Mouse (Mus musculus): Measurements from ENCODE around the gene Safb2. TPM values are rescaled to one million over a fixed set of nuclear protein-coding genes. Genes with fewer than 3 reads are reported as not detected.

The Safb2 gene
- polyA plus RNA-seq, 1 experiment from 2014 or later: 56.1 TPM

DNA sequence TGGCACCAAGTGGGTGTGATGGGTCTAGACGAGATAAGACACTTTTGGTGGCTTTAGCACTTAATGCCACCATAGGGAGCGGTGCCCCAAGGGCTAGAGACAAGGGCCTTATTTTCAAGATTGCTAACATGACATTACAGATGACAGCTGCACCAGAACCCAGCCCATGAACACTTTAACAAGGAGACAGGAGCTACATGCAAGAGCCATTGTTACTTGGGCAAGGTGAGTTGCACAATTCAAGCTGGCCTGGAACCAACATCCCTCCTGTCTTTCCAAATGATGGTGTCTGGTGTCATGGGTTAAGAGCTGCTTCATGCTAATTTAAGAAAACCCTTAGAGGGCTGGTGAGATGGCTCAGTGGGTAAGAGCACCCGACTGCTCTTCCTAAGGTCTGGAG is 25.0 kb downstream of the Safb2 start:
- no peaks in the 10 kb centered on the region for H3K9me3 ChIP-seq (ENCODE audit: control insufficient read depth, low read length)
- no peak overlapping the region for H3K4me3 ChIP-seq (ENCODE audit: low read depth, low read length)
- H3K36me3 ChIP-seq (ENCODE audit: control insufficient read depth, insufficient read depth, low read length): peaks cover 15% of the 10 kb centered on the region
- no peak overlapping the region for H3K9ac ChIP-seq (ENCODE audit: low read depth, low read length)
- H3K4me1 ChIP-seq (replicated peaks; ENCODE audit: control insufficient read depth, insufficient read depth, low read length): no peaks in the 10 kb centered on the region
- ATAC-seq (ENCODE audit: low FRiP score) (no peak), DNase-seq (ENCODE audit: low spot score) (no peak)
- H3K27me3 ChIP-seq (ENCODE audit: control insufficient read depth, insufficient read depth, low read length): no peaks in the 10 kb centered on the region
- WGBS: 78% methylated on average over 3 of the region's 3 CpGs
- H3K27ac ChIP-seq (ENCODE audit: low read depth, low read length): no peak overlapping the region
- H3K4me2 ChIP-seq (replicated peaks; ENCODE audit: low read depth, low read length): no peak overlapping the region

DNA sequence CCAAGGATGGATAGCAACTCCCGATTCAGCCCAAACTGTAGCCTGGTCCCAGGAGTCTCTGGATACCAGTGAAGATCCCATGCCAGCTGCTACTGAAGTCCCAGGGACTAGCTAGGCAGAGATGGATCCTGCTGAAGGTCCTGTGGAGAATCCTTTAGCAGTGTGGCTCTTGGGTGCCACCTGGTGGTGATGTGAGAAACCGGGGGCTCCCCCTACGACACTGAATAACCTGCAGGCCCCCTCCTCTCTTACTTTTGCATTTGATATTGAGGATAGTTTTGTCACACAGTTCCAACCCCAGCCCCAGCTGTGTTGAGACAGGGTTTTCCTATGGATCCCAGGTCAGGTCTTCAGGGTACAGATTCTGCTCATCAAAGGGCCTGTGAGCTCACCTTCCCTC is 25.9 kb downstream of the Safb2 start:
- ATAC-seq (ENCODE audit: low FRiP score): peak; percentile 67
- DNase-seq (ENCODE audit: low spot score): peak; percentile 85
- H3K4me2 ChIP-seq (replicated peaks; ENCODE audit: low read depth, low read length): no peak overlapping the region
- 19% methylated on average over 3 of the region's 3 CpGs for whole genome bisulfite sequencing
- no peaks in the 10 kb centered on the region for H3K27me3 ChIP-seq (ENCODE audit: control insufficient read depth, insufficient read depth, low read length)
- H3K27ac ChIP-seq (ENCODE audit: low read depth, low read length): no peak overlapping the region
- H3K9me3 ChIP-seq (ENCODE audit: control insufficient read depth, low read length): no peaks in the 10 kb centered on the region
- no peaks in the 10 kb centered on the region for H3K4me1 ChIP-seq (replicated peaks; ENCODE audit: control insufficient read depth, insufficient read depth, low read length)
- H3K4me3 ChIP-seq (ENCODE audit: low read depth, low read length): no peak overlapping the region
- H3K36me3 ChIP-seq (ENCODE audit: control insufficient read depth, insufficient read depth, low read length): peaks cover 14% of the 10 kb centered on the region
- H3K9ac ChIP-seq (ENCODE audit: low read depth, low read length): no peak overlapping the region

DNA sequence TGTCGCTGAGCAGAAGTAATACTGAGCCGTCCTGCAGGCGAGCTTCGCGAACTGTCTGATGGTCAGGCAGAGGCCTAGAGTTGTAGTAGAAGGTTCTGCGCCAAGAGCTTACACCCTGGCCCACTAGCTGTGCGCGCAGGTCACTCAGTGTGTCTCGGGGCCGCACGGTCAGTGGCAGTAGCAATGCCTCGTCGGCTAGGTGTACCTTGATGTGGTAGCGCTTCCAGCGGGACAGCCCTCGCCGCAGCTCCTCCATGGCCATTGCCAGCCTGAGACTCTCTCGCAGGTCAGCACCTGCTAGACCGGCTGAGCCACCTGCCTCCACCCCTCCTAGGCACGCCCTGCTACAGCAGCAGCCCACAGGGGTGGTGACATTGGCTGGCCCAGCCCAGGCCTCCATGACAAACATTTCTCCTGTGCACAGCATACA is 30.2 kb downstream of the Safb2 start, which contains the start of gene Gm20219:
TSS of gene Gm20219 (minus strand) at position 266 of the 430 bp plus-strand sequence.
- ATAC-seq (ENCODE audit: low FRiP score) (no peak), DNase-seq (ENCODE audit: low spot score) (no peak)
- Histone ChIP-seq H3K27me3 (ENCODE audit: control insufficient read depth, insufficient read depth, low read length) (no peaks in the 10 kb centered on the region), H3K36me3 (ENCODE audit: control insufficient read depth, insufficient read depth, low read length) (no peaks in the 10 kb centered on the region), H3K4me1 (replicated peaks; ENCODE audit: control insufficient read depth, insufficient read depth, low read length) (peaks cover 3% of the 10 kb centered on the region; the same call in 1 of the 2 replicates), H3K9me3 (ENCODE audit: control insufficient read depth, low read length) (no peaks in the 10 kb centered on the region), H3K9ac (ENCODE audit: low read depth, low read length) (no peak within 1 kb of the TSS), H3K27ac (ENCODE audit: low read depth, low read length) (no peak within 1 kb of the TSS), H3K4me2 (replicated peaks; ENCODE audit: low read depth, low read length) (no peak within 1 kb of the TSS), H3K4me3 (ENCODE audit: low read depth, low read length) (no peak within 1 kb of the TSS)
- 83% methylated on average over 20 of the region's 20 CpGs for WGBS

DNA sequence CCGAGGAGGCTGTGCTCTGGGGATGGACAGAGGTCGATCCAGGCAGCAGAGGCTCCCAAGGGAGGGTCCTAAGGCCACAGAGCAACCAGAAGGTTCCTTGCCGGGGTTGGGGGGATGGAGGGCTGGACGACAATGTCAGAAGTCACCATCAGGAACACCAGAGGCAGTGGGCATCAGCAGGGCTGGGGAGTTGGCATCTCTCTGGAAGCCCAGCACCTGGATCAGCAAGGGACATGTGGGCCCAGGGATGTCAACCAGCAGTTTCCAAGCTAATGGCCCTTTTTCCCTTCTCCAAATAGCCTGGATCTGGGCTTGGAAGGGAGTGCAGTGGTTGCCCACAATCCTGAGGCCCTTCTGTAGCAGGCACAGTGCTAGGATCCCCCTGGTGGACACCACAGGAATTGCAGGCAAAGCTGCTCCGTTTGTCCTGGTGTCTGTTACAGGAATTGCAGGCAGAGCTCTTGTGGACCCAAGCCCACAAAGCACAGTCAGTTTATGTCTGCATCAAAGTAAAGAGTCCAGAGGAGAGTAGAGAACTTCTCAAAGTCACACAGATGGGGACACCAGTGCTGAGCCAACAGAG is 31.5 kb downstream of the Safb2 start:
- no peaks in the 10 kb centered on the region for H3K27me3 ChIP-seq (ENCODE audit: control insufficient read depth, insufficient read depth, low read length)
- 56% methylated on average over 5 of the region's 5 CpGs for WGBS
- no peak overlapping the region for H3K9ac ChIP-seq (ENCODE audit: low read depth, low read length)
- H3K36me3 ChIP-seq (ENCODE audit: control insufficient read depth, insufficient read depth, low read length): no peaks in the 10 kb centered on the region
- peak overlapping the region; percentile 85 for H3K27ac ChIP-seq (ENCODE audit: low read depth, low read length)
- H3K4me2 ChIP-seq (replicated peaks; ENCODE audit: low read depth, low read length): no peak overlapping the region
- no peaks in the 10 kb centered on the region for H3K9me3 ChIP-seq (ENCODE audit: control insufficient read depth, low read length)
- peak; percentile 20; the same call in 1 of the 2 replicates for ATAC-seq (ENCODE audit: low FRiP score)
- peak; percentile 87 for DNase-seq (ENCODE audit: low spot score)
- peaks cover 3% of the 10 kb centered on the region; the same call in 1 of the 2 replicates for H3K4me1 ChIP-seq (replicated peaks; ENCODE audit: control insufficient read depth, insufficient read depth, low read length)
- no peak overlapping the region for H3K4me3 ChIP-seq (ENCODE audit: low read depth, low read length)

DNA sequence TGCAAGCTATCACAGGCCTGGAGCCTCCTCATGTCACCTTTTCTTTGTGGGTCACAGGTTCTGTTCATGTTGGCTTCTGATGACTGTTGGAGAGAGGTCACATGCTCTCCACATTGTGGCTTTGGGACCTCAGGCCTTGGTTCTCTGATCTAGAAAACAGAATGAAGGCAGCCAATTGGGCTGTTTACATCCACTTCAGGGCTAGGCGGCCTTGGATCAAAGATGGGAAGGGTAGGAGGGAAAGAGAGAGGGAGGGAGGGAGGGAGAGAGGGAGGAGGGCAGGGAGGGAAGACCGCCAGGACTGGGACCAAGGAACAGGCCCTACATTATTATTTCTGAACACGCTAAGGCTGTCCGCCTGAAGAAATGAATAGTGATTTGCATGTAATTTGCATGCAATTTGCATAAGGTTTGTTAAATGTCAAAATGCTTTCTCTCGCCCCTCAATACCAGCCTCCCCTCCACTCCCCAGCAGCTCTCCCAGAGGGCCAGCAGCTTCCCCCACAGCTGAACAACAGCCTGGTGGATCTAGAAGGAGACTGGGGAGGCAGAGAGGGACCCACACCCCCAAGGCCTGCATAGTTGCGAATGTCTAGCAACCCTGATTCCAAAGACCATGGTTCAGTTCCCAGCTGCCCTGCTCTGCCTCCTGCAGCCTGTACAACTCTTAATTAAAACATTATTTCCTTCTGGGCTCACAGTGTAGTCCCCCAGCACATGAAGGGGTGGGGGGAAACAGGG is 32.4 kb downstream of the Safb2 start:
- Histone ChIP-seq H3K4me1 (replicated peaks; ENCODE audit: control insufficient read depth, insufficient read depth, low read length) (peaks cover 3% of the 10 kb centered on the region; the same call in 1 of the 2 replicates), H3K9me3 (ENCODE audit: control insufficient read depth, low read length) (no peaks in the 10 kb centered on the region), H3K4me3 (ENCODE audit: low read depth, low read length) (no peak overlapping the region), H3K27me3 (ENCODE audit: control insufficient read depth, insufficient read depth, low read length) (no peaks in the 10 kb centered on the region), H3K36me3 (ENCODE audit: control insufficient read depth, insufficient read depth, low read length) (no peaks in the 10 kb centered on the region), H3K4me2 (replicated peaks; ENCODE audit: low read depth, low read length) (no peak overlapping the region), H3K27ac (ENCODE audit: low read depth, low read length) (peak overlapping the region; percentile 85), H3K9ac (ENCODE audit: low read depth, low read length) (no peak overlapping the region)
- WGBS: 50% methylated on average over 6 of the region's 6 CpGs
- ATAC-seq (ENCODE audit: low FRiP score): peak; percentile 84
- DNase-seq (ENCODE audit: low spot score): peak; percentile 52

DNA sequence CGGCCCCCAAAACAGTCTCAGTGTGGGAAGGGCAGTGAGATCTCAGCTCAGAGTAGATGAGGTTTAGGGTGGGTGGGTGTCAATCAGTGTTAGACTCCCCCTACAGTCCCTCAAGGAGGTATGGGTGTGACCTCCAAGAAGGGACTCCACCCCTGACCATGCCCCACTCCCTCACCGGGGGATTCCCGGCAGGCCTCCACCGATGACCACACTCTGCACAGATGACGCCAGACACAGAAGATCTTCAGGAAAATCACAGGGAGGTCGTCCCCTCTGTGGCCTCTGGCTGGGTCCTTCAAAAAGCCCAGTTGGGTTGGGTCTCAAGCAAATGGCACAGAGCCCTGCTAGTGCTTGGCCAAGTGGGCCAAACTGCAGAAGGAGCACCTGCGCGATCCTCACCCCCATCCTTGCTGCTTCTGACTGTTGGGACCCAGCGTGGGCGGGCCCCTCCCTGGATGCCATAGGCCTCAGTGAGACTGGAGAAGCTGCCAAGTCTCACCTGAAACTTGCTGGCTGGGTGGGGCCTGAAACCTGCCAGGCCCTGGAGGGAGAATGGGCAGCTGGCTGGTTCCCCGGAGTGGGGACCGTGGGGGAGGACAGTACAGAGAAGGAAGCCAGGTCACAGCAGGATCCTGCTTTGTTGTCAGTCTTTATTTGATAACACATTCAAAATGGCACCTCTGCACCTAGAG is 33.5 kb downstream of the Safb2 start:
- 75% methylated on average over 12 of the region's 12 CpGs for WGBS
- Histone ChIP-seq H3K4me3 (ENCODE audit: low read depth, low read length) (no peak overlapping the region), H3K27me3 (ENCODE audit: control insufficient read depth, insufficient read depth, low read length) (no peaks in the 10 kb centered on the region), H3K9me3 (ENCODE audit: control insufficient read depth, low read length) (no peaks in the 10 kb centered on the region), H3K4me1 (replicated peaks; ENCODE audit: control insufficient read depth, insufficient read depth, low read length) (peaks cover 3% of the 10 kb centered on the region; the same call in 1 of the 2 replicates), H3K9ac (ENCODE audit: low read depth, low read length) (no peak overlapping the region), H3K4me2 (replicated peaks; ENCODE audit: low read depth, low read length) (no peak overlapping the region), H3K27ac (ENCODE audit: low read depth, low read length) (peak overlapping the region; percentile 85), H3K36me3 (ENCODE audit: control insufficient read depth, insufficient read depth, low read length) (no peaks in the 10 kb centered on the region)
- DNase-seq (ENCODE audit: low spot score): no peak
- no peak for ATAC-seq (ENCODE audit: low FRiP score)

DNA sequence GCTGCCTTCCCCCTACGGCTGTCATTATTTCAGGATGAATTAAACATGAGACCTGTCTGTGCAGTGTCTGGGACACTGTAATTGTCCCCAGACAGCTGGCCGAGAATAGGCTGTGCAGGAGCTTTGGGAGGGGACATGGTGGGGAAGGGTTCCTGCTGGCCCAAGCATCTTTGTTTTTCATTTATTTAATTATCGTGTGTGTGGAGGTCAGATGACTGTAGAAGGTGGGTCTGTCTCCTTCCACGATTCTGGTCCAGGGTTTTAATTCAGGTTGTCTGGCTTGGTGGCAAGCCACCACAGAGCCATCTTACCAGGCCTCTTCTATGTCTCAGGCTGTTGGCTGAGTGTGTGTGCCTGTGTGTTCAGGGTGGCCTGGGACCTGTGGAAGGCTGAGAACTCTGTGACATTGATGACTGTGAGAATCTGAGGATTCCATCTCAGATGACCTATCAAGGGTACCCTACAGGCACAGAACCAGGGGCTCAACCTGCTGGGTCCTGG is 35.7 kb downstream of the Safb2 start:
- Histone ChIP-seq H3K4me2 (replicated peaks; ENCODE audit: low read depth, low read length) (no peak overlapping the region), H3K27ac (ENCODE audit: low read depth, low read length) (peak overlapping the region; percentile 17; the same call in 1 of the 2 replicates), H3K9me3 (ENCODE audit: control insufficient read depth, low read length) (no peaks in the 10 kb centered on the region), H3K27me3 (ENCODE audit: control insufficient read depth, insufficient read depth, low read length) (no peaks in the 10 kb centered on the region), H3K9ac (ENCODE audit: low read depth, low read length) (no peak overlapping the region), H3K36me3 (ENCODE audit: control insufficient read depth, insufficient read depth, low read length) (no peaks in the 10 kb centered on the region), H3K4me1 (replicated peaks; ENCODE audit: control insufficient read depth, insufficient read depth, low read length) (peaks cover 3% of the 10 kb centered on the region; the same call in 1 of the 2 replicates), H3K4me3 (ENCODE audit: low read depth, low read length) (no peak overlapping the region)
- 45% methylated on average over 4 of the region's 4 CpGs for WGBS
- ATAC-seq (ENCODE audit: low FRiP score) (no peak), DNase-seq (ENCODE audit: low spot score) (no peak)

DNA sequence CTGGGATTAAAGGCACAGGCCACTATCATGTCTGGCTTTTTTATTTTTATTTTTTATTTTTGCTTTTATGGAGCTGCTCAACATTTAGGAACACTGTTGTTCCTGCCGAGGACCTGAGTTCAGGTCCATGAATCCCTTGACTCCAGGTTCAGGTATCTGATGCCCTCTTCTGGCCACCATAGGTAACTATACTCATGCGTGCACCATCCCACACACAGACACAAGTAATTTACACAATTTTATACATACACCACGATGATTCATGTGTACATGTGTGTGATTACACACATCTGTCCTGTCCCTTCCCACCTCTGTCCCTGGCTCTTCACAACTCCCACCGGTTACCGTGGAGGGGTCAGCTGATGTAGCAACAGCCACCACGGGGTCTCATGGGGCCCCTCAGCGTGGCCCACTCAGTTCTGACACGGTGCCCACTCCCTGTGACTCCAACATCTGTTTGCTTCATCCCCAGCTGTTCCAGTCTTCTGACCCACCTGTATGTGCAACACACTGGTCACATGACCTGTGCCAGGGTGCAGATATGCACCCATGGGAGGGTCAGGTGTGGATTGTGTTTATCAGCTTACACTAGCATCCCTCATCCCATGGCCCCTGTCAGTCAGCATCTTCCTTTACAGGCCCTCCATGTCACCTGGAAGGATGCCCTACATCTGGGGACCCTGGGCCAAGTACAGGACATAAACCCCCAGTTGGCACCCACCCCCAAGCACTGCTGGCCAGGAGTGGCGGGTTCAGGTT is 36.4 kb downstream of the Safb2 start:
- DNase-seq (ENCODE audit: low spot score): no peak
- Histone ChIP-seq H3K27me3 (ENCODE audit: control insufficient read depth, insufficient read depth, low read length) (no peaks in the 10 kb centered on the region), H3K4me1 (replicated peaks; ENCODE audit: control insufficient read depth, insufficient read depth, low read length) (peaks cover 3% of the 10 kb centered on the region; the same call in 1 of the 2 replicates), H3K36me3 (ENCODE audit: control insufficient read depth, insufficient read depth, low read length) (no peaks in the 10 kb centered on the region), H3K4me3 (ENCODE audit: low read depth, low read length) (no peak overlapping the region), H3K4me2 (replicated peaks; ENCODE audit: low read depth, low read length) (no peak overlapping the region), H3K9ac (ENCODE audit: low read depth, low read length) (no peak overlapping the region), H3K27ac (ENCODE audit: low read depth, low read length) (no peak overlapping the region), H3K9me3 (ENCODE audit: control insufficient read depth, low read length) (no peaks in the 10 kb centered on the region)
- ATAC-seq (ENCODE audit: low FRiP score): no peak
- 73% methylated on average over 9 of the region's 9 CpGs for WGBS
